Mouse (Mus musculus) kidney, adult 2 months (tissue): ENCODE data around the gene Zfp384.

ENCODE experiments used
- CTCF ChIP-seq: fragments of 200-500 bp; conservative IDR thresholded peaks from 2 replicates; pipeline ENCODE4 v1.5.1; 2011; ENCODE audit warnings: low read depth, mild to moderate bottlenecking, control low read depth, low read length, moderate library complexity, mixed read lengths; ENCODE audit not compliant: insufficient read depth, insufficient read length
- POLR2A ChIP-seq: fragments of 200-500 bp; IDR thresholded peaks from one replicate; pipeline ENCODE4 v1.6.1; 2011; ENCODE audit warnings: low read depth, low read length, control low read depth

DNA sequence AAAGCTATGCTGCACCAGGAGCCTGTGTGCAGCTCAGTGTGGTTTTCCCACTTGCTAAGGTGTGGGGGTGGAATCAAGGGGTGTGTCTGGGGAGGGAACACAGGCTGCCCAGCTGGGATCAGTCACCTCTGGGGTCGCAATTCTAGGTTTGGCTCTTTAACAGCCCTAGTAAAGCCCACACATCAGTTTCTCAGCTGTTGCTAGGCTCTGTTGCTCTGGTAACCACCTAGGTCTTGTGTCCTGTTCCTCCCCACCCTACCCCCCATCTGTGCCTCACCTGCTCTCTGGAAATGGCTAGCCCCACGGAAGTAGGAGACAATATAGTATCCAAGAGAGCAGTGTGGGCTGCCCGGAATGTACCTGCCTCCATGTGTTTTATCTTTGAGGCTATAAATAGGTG lies 5.2 kb upstream of the Zfp384 start:
- no peak for TF ChIP-seq CTCF
- no peak for TF ChIP-seq POLR2A
